8 mouse cellular contexts compared by ENCODE assay signal in genomic region chr16:10542698-10543365, GRCm38 (mm10). TPM values are rescaled to one million over a fixed set of nuclear protein-coding genes. Genes with fewer than 3 reads are reported as not detected.
DNase-seq lines count a peak whose midpoint lies in the region; ATAC-seq and TF ChIP-seq lines count a peak whose summit lies in the region.

Gene Dexi (minus strand): TSS chr16:10543054.

- ATAC-seq in activated CD4-positive, CD25-positive, alpha-beta regulatory T cell, adult 4 months = peak; percentile 92

- H3K36me3 ChIP-seq in megakaryocyte, embryonic 14.5 days (replicated peaks; ENCODE audit: low read length) = peaks cover 28% of the 10 kb centered on the region

- H3K27me3 ChIP-seq in megakaryocyte, embryonic 14.5 days (replicated peaks) = no peaks in the 10 kb centered on the region

- no peak for TF ChIP-seq CTCF in cortical plate, adult 2 months (IDR thresholded peaks at IDR 0.05; ENCODE audit: extremely low read depth, insufficient read depth, low read length)

- peaks cover 13% of the 10 kb centered on the region for H3K4me1 ChIP-seq in cortical plate, adult 2 months (ENCODE audit: control insufficient read depth, insufficient read depth, low read length)
- H3K4me1 ChIP-seq in megakaryocyte, embryonic 14.5 days = peaks cover 84% of the 10 kb centered on the region

- DNase-seq in gastrocnemius, adult 8-10 months (ENCODE audit: low spot score in 2 of 2) = peak; percentile 95 to 96
- DNase-seq in hindlimb bud, embryonic 11.5 days (ENCODE audit: extremely low spot score, low read depth, low spot score) = peak; percentile 79
- peak; percentile 86 to 98 for DNase-seq in left cerebral cortex, adult 8-10 months (ENCODE audit: low spot score in 2 of 2)
- DNase-seq in right cerebral cortex, postnatal 10 days (ENCODE audit: low spot score in 2 of 2) = peak; percentile 98 to 99
- DNase-seq in urinary bladder, postnatal 25 days (ENCODE audit: low spot score) = peak; percentile 81

- TF ChIP-seq POLR2A in cortical plate, adult 2 months (IDR thresholded peaks at IDR 0.05; ENCODE audit: extremely low read depth, insufficient read depth, low read length) = peak; percentile 93

- H3K4me3 ChIP-seq in cortical plate, adult 2 months (ENCODE audit: insufficient read depth, low read length) = peak within 1 kb of the TSS; percentile 97
- peak within 1 kb of the TSS; percentile 96 for H3K4me3 ChIP-seq in megakaryocyte, embryonic 14.5 days (replicated peaks)

- peak within 1 kb of the TSS; percentile 80 for H3K27ac ChIP-seq in cortical plate, adult 2 months (ENCODE audit: insufficient read depth, low read length)

- H3K9me3 ChIP-seq in megakaryocyte, embryonic 14.5 days = no peaks in the 10 kb centered on the region

RNA-seq across cellular contexts. Expression of gene Dexi, which starts in this region (rescaled TPM):
- 1 to 10 TPM; 3.0 to 3.1 TPM for polyA plus RNA-seq in activated CD4-positive, CD25-positive, alpha-beta regulatory T cell, adult 4 months (2017; shearing (Covaris generic))
- polyA plus RNA-seq in cortical plate, adult 2 months (2012; rRNA removed) = 84.5 and 85.3 TPM in 2 replicates
- 10 to 100 TPM; 40.4 to 70.4 (median 53.3) TPM for total RNA-seq in gastrocnemius, adult 8-10 months (2022)
- 10 to 100 TPM; 59.8 to 63.5 (median 62.6) TPM for total RNA-seq in left cerebral cortex, adult 8-10 months (2022)
- polyA plus RNA-seq in megakaryocyte, embryonic 14.5 days (2012; ENCODE audit: insufficient read depth, low replicate concordance) = 41.9 and 81.7 TPM in 2 replicates

Comparison
In these comparisons a context has a peak if more than half of its experiments do, and no peak if none do; other contexts are left out.
1. Peak in every context shown above with its lines: DNase-seq, ATAC-seq, H3K4me3 ChIP-seq and H3K27ac ChIP-seq.
2. RNA of gene Dexi (polyA plus RNA-seq): 84.5 to 85.3 TPM in cortical plate, adult 2 months and 41.9 to 81.7 TPM in megakaryocyte, embryonic 14.5 days; 3.0 to 3.1 TPM in activated CD4-positive, CD25-positive, alpha-beta regulatory T cell, adult 4 months; every median in the first group is over 10 times any median in the second.